In the genomic region with DNA sequence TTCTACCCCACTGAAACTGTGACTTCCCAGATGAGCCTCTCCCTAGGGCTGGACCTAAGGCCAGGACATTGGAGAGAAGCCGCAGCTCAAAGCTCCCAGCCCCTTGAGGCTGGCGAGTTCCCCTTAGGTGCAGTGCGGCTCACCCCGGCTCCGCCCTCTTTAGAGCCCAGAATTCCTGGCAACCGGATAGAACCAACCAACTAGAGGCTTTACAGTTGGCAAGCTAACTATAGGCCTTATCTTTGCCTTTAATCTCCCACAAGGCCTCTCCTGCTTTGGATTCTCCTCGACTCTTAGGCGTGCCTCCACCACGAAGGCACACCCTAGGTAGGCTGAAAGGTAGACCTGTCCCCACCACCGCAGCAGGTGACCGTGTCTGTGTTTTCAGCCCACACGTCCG, we compare ENCODE assay signal across 16 mouse cellular contexts. TPM values are rescaled to one million over a fixed set of nuclear protein-coding genes. Genes with fewer than 3 reads are reported as not detected.
DNase-seq lines count a peak whose midpoint lies in the region; ATAC-seq and TF ChIP-seq lines count a peak whose summit lies in the region.
"Had no signal": no experiment of that assay in that cellular context is flagged by ENCODE, and none has a peak within 500 bp of the region (broad histone marks: within the 10 kb centered on the region; RNA-seq: fewer than 3 reads in every experiment).

No protein-coding gene starts in this region.

- peaks cover 3 to 15% of the 10 kb centered on the region in 2 experiments; a peak in 3 of 4 replicates for H3K4me1 ChIP-seq in MEL (ENCODE audit: control insufficient read depth in 1 of 2, insufficient read depth in 2 of 2, low read length in 2 of 2)
- no peaks in the 10 kb centered on the region; the same call in none of the 2 replicates for H3K4me1 ChIP-seq in kidney, embryonic 14.5 days (ENCODE audit: control insufficient read depth, insufficient read depth, low read length)

- no peak overlapping the region for H3K4me3 ChIP-seq in MEL (ENCODE audit: control insufficient read depth in 1 of 2, insufficient read depth in 1 of 2, low read depth in 2 of 2, low read length in 2 of 2)
- H3K4me3 ChIP-seq in kidney, embryonic 14.5 days (ENCODE audit: low read length), result no peak overlapping the region
- H3K4me3 ChIP-seq: embryonic facial prominence, embryonic 12.5 days; forebrain, embryonic 10.5 days; limb, embryonic 10.5 days had no signal

- no peak for TF ChIP-seq POLR2A in MEL (IDR thresholded peaks at IDR 0.05; ENCODE audit: control insufficient read depth in 1 of 2, insufficient read depth in 1 of 2, low read depth in 1 of 2, low read length in 2 of 2, poor library complexity in 1 of 2)

- H3K36me3 ChIP-seq in MEL (ENCODE audit: control insufficient read depth in 1 of 2, insufficient read depth in 2 of 2, low read length in 2 of 2), result peaks cover 0 to 4% of the 10 kb centered on the region in 2 experiments; a peak in 3 of 4 replicates
- H3K36me3 ChIP-seq in kidney, embryonic 14.5 days (ENCODE audit: control insufficient read depth, insufficient read depth, low read length), result 0 out of 2 replicates have a peak, but pooled peaks cover under 1% of the 10 kb centered on the region

- H3K79me2 ChIP-seq in MEL (ENCODE audit: control insufficient read depth, insufficient read depth, low read length, poor library complexity), result no peaks in the 10 kb centered on the region

- no peaks in the 10 kb centered on the region for H3K27me3 ChIP-seq in MEL (ENCODE audit: control insufficient read depth in 1 of 2, insufficient read depth in 2 of 2, low read length in 2 of 2)
- no peaks in the 10 kb centered on the region for H3K27me3 ChIP-seq in kidney, embryonic 14.5 days (ENCODE audit: control insufficient read depth, insufficient read depth, low read length)
- H3K27me3 ChIP-seq: embryonic facial prominence, embryonic 12.5 days had no signal

- ATAC-seq in kidney, embryonic 14.5 days (ENCODE audit: low FRiP score, low TSS enrichment), result 0 out of 2 replicates have a peak, but pooled peaks have one; percentile 20
- ATAC-seq: hindbrain, postnatal 0 days had no signal

- H3K9ac ChIP-seq in MEL (ENCODE audit: control insufficient read depth, low read depth, low read length, poor library complexity, severe bottlenecking), result no peak overlapping the region; the same call in 1 of the 2 replicates
- no peak overlapping the region for H3K9ac ChIP-seq in kidney, embryonic 14.5 days (ENCODE audit: low read depth, low read length)
- H3K9ac ChIP-seq: embryonic facial prominence, embryonic 12.5 days had no signal

- no peaks in the 10 kb centered on the region for H3K9me3 ChIP-seq in MEL (replicated peaks; ENCODE audit: insufficient read depth, low read length)
- no peaks in the 10 kb centered on the region for H3K9me3 ChIP-seq in kidney, embryonic 14.5 days (ENCODE audit: control insufficient read depth, low read length)
- H3K9me3 ChIP-seq: embryonic facial prominence, embryonic 12.5 days; forebrain, embryonic 10.5 days; G1E; limb, embryonic 10.5 days had no signal

- no peak overlapping the region for H3K27ac ChIP-seq in MEL (ENCODE audit: control insufficient read depth, low read depth, low read length)
- peak overlapping the region; percentile 44; the same call in 1 of the 2 replicates for H3K27ac ChIP-seq in kidney, embryonic 14.5 days (ENCODE audit: low read depth, low read length)
- H3K27ac ChIP-seq: embryonic facial prominence, embryonic 12.5 days; forebrain, embryonic 10.5 days; hindbrain, postnatal 0 days; limb, embryonic 10.5 days; macrophage had no signal

- TF ChIP-seq EP300 in MEL (IDR thresholded peaks at IDR 0.05; ENCODE audit: low read depth in 1 of 2, low read length in 2 of 2), result no peak

- no peak for TF ChIP-seq RAD21 in MEL (IDR thresholded peaks at IDR 0.05; ENCODE audit: low read depth, low read length)

- no peak for TF ChIP-seq CTCF in MEL (IDR thresholded peaks at IDR 0.05 in 2 of 3, conservative IDR thresholded peaks at IDR 0.05 in 1 of 3; ENCODE audit: control insufficient read depth in 1 of 3, insufficient read depth in 1 of 3, low read depth in 2 of 3, low read length in 3 of 3, poor library complexity in 1 of 3, severe bottlenecking in 1 of 3)

- DNase-seq in kidney, adult 11 months, result peak; percentile 37
- no peak for DNase-seq in kidney, postnatal 4 days
- DNase-seq in MEL (ENCODE audit: low read depth, low spot score), result no peak
- DNase-seq in lung, postnatal 10 days, result peak; percentile 37
- no peak for DNase-seq in retina, embryonic 14.5 days (ENCODE audit: low spot score)
- DNase-seq in cerebellum, adult 11-12 months, result no peak
- no peak for DNase-seq in testis, postnatal 14 days (ENCODE audit: low spot score)
- DNase-seq: cerebellum, postnatal 36 days; midbrain, embryonic 14.5 days had no signal

- 82% methylated on average over 13 of the region's 13 CpGs for WGBS in kidney, embryonic 14.5 days

- no peak overlapping the region for H3K4me2 ChIP-seq in kidney, embryonic 14.5 days (replicated peaks; ENCODE audit: low read depth, low read length)
- H3K4me2 ChIP-seq: embryonic facial prominence, embryonic 12.5 days had no signal

TF ChIP-seq in MEL, 35 proteins besides CTCF, POLR2A, EP300 and RAD21:
- no peak for TF ChIP-seq TAL1 (IDR thresholded peaks at IDR 0.05; ENCODE audit: low read length)
- no peak for TF ChIP-seq ZKSCAN1 (IDR thresholded peaks at IDR 0.05; ENCODE audit: low read depth, low read length)
- TF ChIP-seq JUND (IDR thresholded peaks at IDR 0.05; ENCODE audit: low read depth, low read length), result no peak
- TF ChIP-seq ZMIZ1 (IDR thresholded peaks at IDR 0.05; ENCODE audit: low read depth, low read length), result no peak
- TF ChIP-seq GATA1 (IDR thresholded peaks at IDR 0.05; ENCODE audit: low read depth, low read length), result peak; percentile 66

RNA-seq across cellular contexts. Expression of a gene that starts 16.6 kb away (rescaled TPM):
- total RNA-seq in MEL (2012; rRNA removed), result 80.4 and 109 TPM in 2 replicates
- 100 to 1,000 TPM in 1 of 2 experiments, not detected in 1; 175 TPM for polyA plus RNA-seq in MEL (2012; ENCODE audit: insufficient read depth in 1 of 2, insufficient read length in 2 of 2, low read depth in 1 of 2, low replicate concordance in 2 of 2, missing spikeins in 1 of 2)
- polyA plus RNA-seq in kidney, embryonic 14.5 days (2014; fragmentation: Nextera tagmentation; extraction: Ambion mirVana), result 60.9 and 85.5 TPM in 2 replicates

Comparison
In these comparisons a context has a peak if more than half of its experiments do, and no peak if none do; other contexts are left out.
1. DNase-seq: peak in kidney, adult 11 months (single experiment) and lung, postnatal 10 days (single experiment); none in kidney, postnatal 4 days (0 of 2), MEL (single experiment), retina, embryonic 14.5 days (single experiment), cerebellum, adult 11-12 months (single experiment) and testis, postnatal 14 days (single experiment).